Mouse (Mus musculus) intestine, postnatal 0 days (tissue): ENCODE results near the gene BC030870. TPM values are rescaled to one million over a fixed set of nuclear protein-coding genes. Genes with fewer than 3 reads are reported as not detected.

Experiments used
- ATAC-seq: fragments of 200-750 bp; cut with Nextera tagmentation; 2 replicates; pipeline ENCODE4 v1.8.0; 2017; ENCODE audit warnings: mild to moderate bottlenecking, moderate TSS enrichment, moderate library complexity
- H3K27ac ChIP-seq: fragments of 300-500 bp; sonication (generic); 2 replicates; pipeline ENCODE4 v1.5.1; 2014; ENCODE audit warnings: mild to moderate bottlenecking, low read depth, low read length, moderate library complexity
- H3K27me3 ChIP-seq: fragments of 300-500 bp; sonication (generic); replicated peaks from 2 replicates; pipeline ENCODE4 v1.6.1; 2014; ENCODE audit warnings: low read length, mixed read lengths; ENCODE audit not compliant: control insufficient read depth, insufficient read depth
- H3K36me3 ChIP-seq: fragments of 300-500 bp; sonication (generic); 2 replicates; pipeline ENCODE4 v1.6.1; 2014; ENCODE audit warnings: mild to moderate bottlenecking, moderate library complexity; ENCODE audit not compliant: control insufficient read depth, insufficient read depth
- H3K4me1 ChIP-seq: fragments of 300-500 bp; sonication (generic); replicated peaks from 2 replicates; pipeline ENCODE4 v1.6.1; 2014; ENCODE audit warnings: antibody characterized with exemption, low read length, mixed read lengths; ENCODE audit not compliant: control insufficient read depth, insufficient read depth
- H3K4me2 ChIP-seq: fragments of 300-500 bp; sonication (generic); replicated peaks from 2 replicates; pipeline ENCODE4 v1.6.1; 2014; ENCODE audit warnings: low read depth, mild to moderate bottlenecking, moderate library complexity
- H3K4me3 ChIP-seq: fragments of 300-500 bp; sonication (generic); 2 replicates; pipeline ENCODE4 v1.5.1; 2014; ENCODE audit warnings: low read depth, low read length
- H3K9ac ChIP-seq: fragments of 300-500 bp; sonication (generic); 2 replicates; pipeline ENCODE4 v1.6.1; 2014; ENCODE audit warnings: mild to moderate bottlenecking, low read depth, low read length
- H3K9me3 ChIP-seq: fragments of 300-500 bp; sonication (generic); 2 replicates; pipeline ENCODE4 v1.6.1; 2016; ENCODE audit warnings: mixed run types; ENCODE audit not compliant: control insufficient read depth
- CTCF ChIP-seq: sonication (generic); IDR thresholded peaks from 2 replicates; pipeline ENCODE4 v1.5.1; 2016; ENCODE audit warnings: low read depth, mild to moderate bottlenecking, control low read depth, antibody characterized with exemption, moderate library complexity
- WGBS: fragments of 180-500 bp; shearing (Covaris S2); extraction: QIAGEN DNeasy Blood & Tissue Kit; methylation state at CpG from one replicate; pipeline ENCODE4 v1.1.7; 2014; 5-methylcytosine and 5-hydroxymethylcytosine counted together
- polyA plus RNA-seq: library from polyadenylated mRNA; unstranded; fragments of >200 nt; fragmentation: Nextera tagmentation; extraction: Ambion mirVana; gene quantifications from 2 replicates; pipeline ENCODE4 v1.2.1, GENCODE M21; 2015

The BC030870 gene
- polyA plus RNA-seq, 1 experiment from 2014 or later, result 41.7 TPM

GRCm38 (mm10) chr8:65067694-65068472 is 61.5 kb downstream of the BC030870 start:
- TF ChIP-seq CTCF, result no peak
- H3K4me2 ChIP-seq, result no peak overlapping the region
- no peaks in the 10 kb centered on the region for H3K27me3 ChIP-seq
- ATAC-seq, result no peak
- H3K9me3 ChIP-seq, result no peaks in the 10 kb centered on the region
- WGBS, result 47% methylated on average over 10 of the region's 10 CpGs
- no peak overlapping the region for H3K4me3 ChIP-seq
- H3K4me1 ChIP-seq, result no peaks in the 10 kb centered on the region
- no peak overlapping the region for H3K27ac ChIP-seq
- no peak overlapping the region for H3K9ac ChIP-seq
- no peaks in the 10 kb centered on the region for H3K36me3 ChIP-seq

- no peak for TF ChIP-seq CTCF
- no peak overlapping the region for H3K4me2 ChIP-seq
- no peaks in the 10 kb centered on the region for H3K9me3 ChIP-seq
- no peak overlapping the region for H3K4me3 ChIP-seq
- ATAC-seq, result no peak
- H3K36me3 ChIP-seq, result no peaks in the 10 kb centered on the region
- no peak overlapping the region for H3K27ac ChIP-seq
- 91% methylated on average over 4 of the region's 4 CpGs for WGBS
- H3K9ac ChIP-seq, result no peak overlapping the region
- H3K27me3 ChIP-seq, result no peaks in the 10 kb centered on the region
- no peaks in the 10 kb centered on the region for H3K4me1 ChIP-seq
Observed at GRCm38 (mm10) chr8:65067031-65067430, 62.3 kb downstream of the BC030870 start.

GRCm38 (mm10) chr8:65065622-65066021 is 63.7 kb downstream of the BC030870 start:
- H3K27me3 ChIP-seq, result no peaks in the 10 kb centered on the region
- 97% methylated on average over 3 of the region's 3 CpGs for WGBS
- H3K36me3 ChIP-seq, result no peaks in the 10 kb centered on the region
- no peaks in the 10 kb centered on the region for H3K9me3 ChIP-seq
- no peak overlapping the region for H3K9ac ChIP-seq
- no peak for TF ChIP-seq CTCF
- H3K4me3 ChIP-seq, result no peak overlapping the region
- ATAC-seq, result no peak
- H3K4me1 ChIP-seq, result no peaks in the 10 kb centered on the region
- no peak overlapping the region for H3K4me2 ChIP-seq
- H3K27ac ChIP-seq, result no peak overlapping the region

GRCm38 (mm10) chr8:65064071-65064470 is 65.3 kb downstream of the BC030870 start:
- no peaks in the 10 kb centered on the region for H3K36me3 ChIP-seq

GRCm38 (mm10) chr8:65062195-65062594 is 67.2 kb downstream of the BC030870 start:
- no peak for TF ChIP-seq CTCF
- WGBS, result 75% methylated on average over 4 of the region's 4 CpGs
- H3K4me3 ChIP-seq, result no peak overlapping the region
- H3K27me3 ChIP-seq, result no peaks in the 10 kb centered on the region
- no peak for ATAC-seq
- H3K36me3 ChIP-seq, result no peaks in the 10 kb centered on the region
- no peaks in the 10 kb centered on the region for H3K4me1 ChIP-seq
- H3K9me3 ChIP-seq, result no peaks in the 10 kb centered on the region
- H3K9ac ChIP-seq, result no peak overlapping the region
- no peak overlapping the region for H3K27ac ChIP-seq
- no peak overlapping the region for H3K4me2 ChIP-seq

More at GRCm38 (mm10) chr8:65064071-65064470, 65.3 kb downstream of the BC030870 start:
- TF ChIP-seq CTCF, result no peak
- H3K9me3 ChIP-seq, result no peaks in the 10 kb centered on the region
- no peak overlapping the region for H3K27ac ChIP-seq
- H3K9ac ChIP-seq, result no peak overlapping the region
- no peaks in the 10 kb centered on the region for H3K27me3 ChIP-seq
- WGBS, result 64% methylated on average over 2 of the region's 2 CpGs
- H3K4me2 ChIP-seq, result no peak overlapping the region
- no peak overlapping the region for H3K4me3 ChIP-seq
- no peak for ATAC-seq
- H3K4me1 ChIP-seq, result no peaks in the 10 kb centered on the region

GRCm38 (mm10) chr8:65056722-65057121 is 72.6 kb downstream of the BC030870 start:
- Histone ChIP-seq H3K27me3 (no peaks in the 10 kb centered on the region), H3K4me2 (no peak overlapping the region), H3K27ac (no peak overlapping the region), H3K9me3 (no peaks in the 10 kb centered on the region), H3K4me1 (no peaks in the 10 kb centered on the region), H3K4me3 (no peak overlapping the region), H3K36me3 (no peaks in the 10 kb centered on the region), H3K9ac (no peak overlapping the region)
- 93% methylated on average over 4 of the region's 4 CpGs for WGBS
- no peak for TF ChIP-seq CTCF
- ATAC-seq, result no peak
